Mouse (Mus musculus) hindbrain, embryonic 14.5 days (tissue): ENCODE results near the gene Tbxa2r. TPM values are rescaled to one million over a fixed set of nuclear protein-coding genes. Genes with fewer than 3 reads are reported as not detected.

Experiments
- ATAC-seq: fragments of 200-750 bp; cut with Nextera tagmentation; 2 replicates; pipeline ENCODE4 v1.8.0; 2017; ENCODE audit warnings: moderate number of reproducible peaks, mild to moderate bottlenecking, moderate TSS enrichment, moderate library complexity; ENCODE audit not compliant: low FRiP score
- DNase-seq: peaks from one replicate; pipeline ENCODE4 v3.0.0-alpha.2; 2015; ENCODE audit warnings: low spot score
- H3K27ac ChIP-seq: fragments of 300-500 bp; sonication (generic); 2 replicates; pipeline ENCODE4 v1.5.1; 2014; ENCODE audit warnings: mild to moderate bottlenecking, moderate library complexity
- H3K27me3 ChIP-seq: fragments of 300-500 bp; sonication (generic); 2 replicates; pipeline ENCODE4 v1.6.1; 2014; ENCODE audit warnings: mild to moderate bottlenecking, low read length, mixed read lengths; ENCODE audit not compliant: control insufficient read depth, insufficient read depth
- H3K36me3 ChIP-seq: fragments of 300-500 bp; sonication (generic); replicated peaks from 2 replicates; pipeline ENCODE4 v1.6.1; 2014; ENCODE audit not compliant: control insufficient read depth, insufficient read depth
- H3K4me1 ChIP-seq: fragments of 300-500 bp; sonication (generic); replicated peaks from 2 replicates; pipeline ENCODE4 v1.6.1; 2014; ENCODE audit warnings: antibody characterized with exemption, low read length, mixed read lengths; ENCODE audit not compliant: control insufficient read depth, insufficient read depth
- H3K4me2 ChIP-seq: fragments of 300-500 bp; sonication (generic); replicated peaks from 2 replicates; pipeline ENCODE4 v1.6.1; 2014; ENCODE audit warnings: mild to moderate bottlenecking, moderate library complexity
- H3K4me3 ChIP-seq: fragments of 300-500 bp; sonication (generic); replicated peaks from 2 replicates; pipeline ENCODE4 v1.5.1; 2014; ENCODE audit warnings: mild to moderate bottlenecking, low read length
- H3K9ac ChIP-seq: fragments of 300-500 bp; sonication (generic); 2 replicates; pipeline ENCODE4 v1.6.1; 2014
- H3K9me3 ChIP-seq: fragments of 300-500 bp; sonication (generic); 2 replicates; pipeline ENCODE4 v1.6.1; 2016; ENCODE audit warnings: low read length; ENCODE audit not compliant: control insufficient read depth
- WGBS: fragments of 180-500 bp; shearing (Covaris S2); extraction: QIAGEN DNeasy Blood & Tissue Kit; methylation state at CpG from one replicate; pipeline ENCODE4 v1.1.7; 2014; 5-methylcytosine and 5-hydroxymethylcytosine counted together
- polyA plus RNA-seq: library from polyadenylated mRNA; unstranded; fragments of >200 nt; fragmentation: Nextera tagmentation; extraction: Ambion mirVana; gene quantifications from 2 replicates; pipeline ENCODE4 v1.2.1, GENCODE M21; 2014

The Tbxa2r gene
- polyA plus RNA-seq, 1 experiment from 2014 or later, result 5.4 TPM

GRCm38 (mm10) chr10:81297845-81298244 lies 30.7 kb upstream of the Tbxa2r start:
- Histone ChIP-seq H3K9ac (no peak overlapping the region), H3K27me3 (no peaks in the 10 kb centered on the region), H3K4me2 (no peak overlapping the region), H3K4me3 (no peak overlapping the region), H3K4me1 (peaks cover 17% of the 10 kb centered on the region), H3K36me3 (no peaks in the 10 kb centered on the region), H3K9me3 (no peaks in the 10 kb centered on the region), H3K27ac (0 out of 2 replicates have a peak overlapping the region, but pooled peaks have one; percentile 9)
- no peak for DNase-seq
- WGBS, result 80% methylated on average over 10 of the region's 10 CpGs
- no peak for ATAC-seq

GRCm38 (mm10) chr10:81298369-81299100 lies 30.0 kb upstream of the Tbxa2r start:
- H3K4me1 ChIP-seq, result peaks cover 17% of the 10 kb centered on the region
- H3K36me3 ChIP-seq, result no peaks in the 10 kb centered on the region
- H3K4me2 ChIP-seq, result no peak overlapping the region
- no peak for ATAC-seq
- H3K9me3 ChIP-seq, result no peaks in the 10 kb centered on the region
- no peak for DNase-seq
- H3K4me3 ChIP-seq, result no peak overlapping the region
- no peak overlapping the region for H3K27ac ChIP-seq
- no peaks in the 10 kb centered on the region for H3K27me3 ChIP-seq
- 94% methylated on average over 17 of the region's 17 CpGs for WGBS
- H3K9ac ChIP-seq, result no peak overlapping the region

GRCm38 (mm10) chr10:81299585-81300351 lies 28.8 kb upstream of the Tbxa2r start:
- Histone ChIP-seq H3K27ac (no peak overlapping the region), H3K9ac (no peak overlapping the region), H3K4me2 (no peak overlapping the region), H3K27me3 (no peaks in the 10 kb centered on the region), H3K9me3 (no peaks in the 10 kb centered on the region), H3K4me3 (no peak overlapping the region), H3K36me3 (no peaks in the 10 kb centered on the region), H3K4me1 (peaks cover 6% of the 10 kb centered on the region)
- ATAC-seq (no peak), DNase-seq (no peak)
- WGBS, result 89% methylated on average over 14 of the region's 14 CpGs

GRCm38 (mm10) chr10:81300352-81300907 lies 28.1 kb upstream of the Tbxa2r start:
- WGBS, result 81% methylated on average over 9 of the region's 9 CpGs
- no peaks in the 10 kb centered on the region; the same call in 1 of the 2 replicates for H3K4me1 ChIP-seq
- H3K9ac ChIP-seq, result no peak overlapping the region

GRCm38 (mm10) chr10:81301321-81301720 lies 27.2 kb upstream of the Tbxa2r start:
- H3K4me1 ChIP-seq, result no peaks in the 10 kb centered on the region; the same call in 1 of the 2 replicates
- 85% methylated on average over 9 of the region's 9 CpGs for WGBS
- no peak overlapping the region for H3K9ac ChIP-seq
- H3K36me3 ChIP-seq, result peaks cover 9% of the 10 kb centered on the region
- no peak for DNase-seq
- H3K27ac ChIP-seq, result no peak overlapping the region
- no peak for ATAC-seq
- H3K4me2 ChIP-seq, result no peak overlapping the region
- H3K27me3 ChIP-seq, result no peaks in the 10 kb centered on the region
- no peaks in the 10 kb centered on the region for H3K9me3 ChIP-seq
- no peak overlapping the region for H3K4me3 ChIP-seq

More at GRCm38 (mm10) chr10:81300352-81300907, 28.1 kb upstream of the Tbxa2r start:
- H3K36me3 ChIP-seq, result no peaks in the 10 kb centered on the region
- H3K27me3 ChIP-seq, result no peaks in the 10 kb centered on the region
- H3K9me3 ChIP-seq, result no peaks in the 10 kb centered on the region
- H3K4me2 ChIP-seq, result no peak overlapping the region
- no peak overlapping the region for H3K4me3 ChIP-seq
- no peak for ATAC-seq
- no peak overlapping the region for H3K27ac ChIP-seq
- DNase-seq, result no peak

- H3K4me1 ChIP-seq, result no peaks in the 10 kb centered on the region; the same call in 1 of the 2 replicates
- H3K4me3 ChIP-seq, result no peak overlapping the region
- H3K9me3 ChIP-seq, result no peaks in the 10 kb centered on the region
- H3K27ac ChIP-seq, result no peak overlapping the region
- DNase-seq, result no peak
- H3K36me3 ChIP-seq, result peaks cover 18% of the 10 kb centered on the region
- ATAC-seq, result no peak
- no peak overlapping the region for H3K9ac ChIP-seq
- no peak overlapping the region for H3K4me2 ChIP-seq
- no peaks in the 10 kb centered on the region for H3K27me3 ChIP-seq
- 57% methylated on average over 4 of the region's 4 CpGs for WGBS
Measured at GRCm38 (mm10) chr10:81302288-81302687, 26.2 kb upstream of the Tbxa2r start.

- H3K27ac ChIP-seq, result no peak overlapping the region
- no peak overlapping the region for H3K4me2 ChIP-seq
- no peak overlapping the region for H3K4me3 ChIP-seq
- H3K36me3 ChIP-seq, result peaks cover 23% of the 10 kb centered on the region
- no peak for DNase-seq
- 62% methylated on average over 14 of the region's 14 CpGs for WGBS
- H3K9me3 ChIP-seq, result no peaks in the 10 kb centered on the region
- no peak overlapping the region for H3K9ac ChIP-seq
- no peaks in the 10 kb centered on the region; the same call in 1 of the 2 replicates for H3K4me1 ChIP-seq
- no peaks in the 10 kb centered on the region for H3K27me3 ChIP-seq
- no peak for ATAC-seq
Measured at GRCm38 (mm10) chr10:81302781-81303218, 25.7 kb upstream of the Tbxa2r start.

- H3K9ac ChIP-seq, result no peak overlapping the region; the same call in 1 of the 2 replicates
- H3K27me3 ChIP-seq, result no peaks in the 10 kb centered on the region
- no peaks in the 10 kb centered on the region for H3K9me3 ChIP-seq
- no peak overlapping the region for H3K27ac ChIP-seq
- no peak for DNase-seq
- no peak overlapping the region for H3K4me3 ChIP-seq
- 79% methylated on average over 10 of the region's 10 CpGs for WGBS
- H3K4me2 ChIP-seq, result no peak overlapping the region
- H3K4me1 ChIP-seq, result no peaks in the 10 kb centered on the region; the same call in 1 of the 2 replicates
- peaks cover 28% of the 10 kb centered on the region for H3K36me3 ChIP-seq
- no peak for ATAC-seq
Measured at GRCm38 (mm10) chr10:81303258-81303657, 25.3 kb upstream of the Tbxa2r start.

- Histone ChIP-seq H3K4me2 (no peak overlapping the region), H3K27ac (no peak overlapping the region), H3K36me3 (peaks cover 33% of the 10 kb centered on the region), H3K4me1 (no peaks in the 10 kb centered on the region; the same call in 1 of the 2 replicates), H3K27me3 (no peaks in the 10 kb centered on the region), H3K9ac (no peak overlapping the region), H3K4me3 (no peak overlapping the region), H3K9me3 (no peaks in the 10 kb centered on the region)
- ATAC-seq, result no peak
- no peak for DNase-seq
- WGBS, result 79% methylated on average over 7 of the region's 7 CpGs
Measured at GRCm38 (mm10) chr10:81303761-81304160, 24.8 kb upstream of the Tbxa2r start.
